Mouse (Mus musculus): Measurements from ENCODE around the gene Pimreg. TPM values are rescaled to one million over a fixed set of nuclear protein-coding genes. Genes with fewer than 3 reads are reported as not detected.

The Pimreg gene
- polyA plus RNA-seq, 1 experiment from 2014 or later = 107 TPM

DNA sequence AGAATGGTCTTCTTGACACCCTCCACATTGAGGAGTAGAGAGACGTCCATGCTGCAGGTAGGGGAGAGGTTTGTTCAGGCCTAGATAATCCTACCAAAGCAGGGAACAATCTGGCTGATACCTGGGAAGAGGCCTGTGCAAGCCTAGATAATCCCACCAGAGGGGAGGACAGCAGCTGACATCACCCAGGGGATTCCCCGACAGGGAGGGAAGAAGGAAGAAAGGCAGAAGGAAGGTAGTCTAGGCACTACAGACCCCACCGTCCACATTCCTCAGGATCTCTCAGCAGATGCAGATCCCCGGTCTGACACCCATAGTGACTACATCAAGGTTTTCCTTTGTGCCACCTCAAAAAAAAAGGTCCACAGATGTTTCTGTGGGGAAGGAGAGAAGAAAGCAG lies 4.4 kb upstream of the Pimreg start, which contains the start of gene Aipl1:
Gene Aipl1, minus strand, starts transcription at position 101 of the 400 bp plus-strand sequence.
- H3K4me3 ChIP-seq (ENCODE audit: low read depth, low read length) = no peak within 1 kb of the TSS
- ATAC-seq (replicated peaks; ENCODE audit: low FRiP score, low TSS enrichment, low read depth) (no peak), DNase-seq (ENCODE audit: low spot score) (no peak)
- H3K36me3 ChIP-seq (ENCODE audit: control insufficient read depth, insufficient read depth, low read length) = no peaks in the 10 kb centered on the region
- no peaks in the 10 kb centered on the region for H3K9me3 ChIP-seq (ENCODE audit: control insufficient read depth, low read length)
- no peak within 1 kb of the TSS for H3K4me2 ChIP-seq (ENCODE audit: low read length)
- no peak within 1 kb of the TSS for H3K9ac ChIP-seq (ENCODE audit: low read length)
- peaks cover 10% of the 10 kb centered on the region; the same call in 1 of the 2 replicates for H3K4me1 ChIP-seq (replicated peaks; ENCODE audit: control insufficient read depth, insufficient read depth, low read length)
- no peak within 1 kb of the TSS for H3K27ac ChIP-seq (ENCODE audit: low read depth)
- WGBS = 63% methylated on average over 4 of the region's 4 CpGs
- no peaks in the 10 kb centered on the region for H3K27me3 ChIP-seq (replicated peaks; ENCODE audit: control insufficient read depth, insufficient read depth, low read length)

DNA sequence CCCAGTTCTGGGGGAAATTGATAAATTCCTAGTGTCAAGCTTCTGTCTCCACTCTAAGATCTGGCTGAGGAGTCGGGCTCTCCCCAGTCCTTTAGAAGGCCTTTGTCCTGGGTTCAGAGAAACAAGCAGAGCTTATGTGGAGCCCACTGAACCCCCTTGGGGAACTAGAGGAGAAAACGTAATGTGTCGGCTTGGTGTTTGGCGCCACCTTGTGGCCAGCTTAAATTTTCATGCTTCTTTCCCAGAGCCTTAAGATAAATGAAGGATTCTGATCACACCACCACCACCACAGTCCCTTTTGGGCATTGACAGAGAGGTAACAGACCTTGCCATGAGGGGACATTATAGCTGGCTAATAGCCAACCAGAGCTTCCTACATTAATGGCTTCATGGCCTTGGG lies 3.8 kb upstream of the Pimreg start:
- DNase-seq (ENCODE audit: low spot score) (peak; percentile 93), ATAC-seq (replicated peaks; ENCODE audit: low FRiP score, low TSS enrichment, low read depth) (no peak)
- Histone ChIP-seq H3K36me3 (ENCODE audit: control insufficient read depth, insufficient read depth, low read length) (no peaks in the 10 kb centered on the region), H3K4me1 (replicated peaks; ENCODE audit: control insufficient read depth, insufficient read depth, low read length) (peaks cover 13% of the 10 kb centered on the region), H3K9me3 (ENCODE audit: control insufficient read depth, low read length) (no peaks in the 10 kb centered on the region), H3K4me3 (ENCODE audit: low read depth, low read length) (no peak overlapping the region), H3K27ac (ENCODE audit: low read depth) (no peak overlapping the region), H3K9ac (ENCODE audit: low read length) (no peak overlapping the region), H3K4me2 (ENCODE audit: low read length) (no peak overlapping the region), H3K27me3 (replicated peaks; ENCODE audit: control insufficient read depth, insufficient read depth, low read length) (no peaks in the 10 kb centered on the region)
- 9% methylated on average over 4 of the region's 4 CpGs for WGBS

DNA sequence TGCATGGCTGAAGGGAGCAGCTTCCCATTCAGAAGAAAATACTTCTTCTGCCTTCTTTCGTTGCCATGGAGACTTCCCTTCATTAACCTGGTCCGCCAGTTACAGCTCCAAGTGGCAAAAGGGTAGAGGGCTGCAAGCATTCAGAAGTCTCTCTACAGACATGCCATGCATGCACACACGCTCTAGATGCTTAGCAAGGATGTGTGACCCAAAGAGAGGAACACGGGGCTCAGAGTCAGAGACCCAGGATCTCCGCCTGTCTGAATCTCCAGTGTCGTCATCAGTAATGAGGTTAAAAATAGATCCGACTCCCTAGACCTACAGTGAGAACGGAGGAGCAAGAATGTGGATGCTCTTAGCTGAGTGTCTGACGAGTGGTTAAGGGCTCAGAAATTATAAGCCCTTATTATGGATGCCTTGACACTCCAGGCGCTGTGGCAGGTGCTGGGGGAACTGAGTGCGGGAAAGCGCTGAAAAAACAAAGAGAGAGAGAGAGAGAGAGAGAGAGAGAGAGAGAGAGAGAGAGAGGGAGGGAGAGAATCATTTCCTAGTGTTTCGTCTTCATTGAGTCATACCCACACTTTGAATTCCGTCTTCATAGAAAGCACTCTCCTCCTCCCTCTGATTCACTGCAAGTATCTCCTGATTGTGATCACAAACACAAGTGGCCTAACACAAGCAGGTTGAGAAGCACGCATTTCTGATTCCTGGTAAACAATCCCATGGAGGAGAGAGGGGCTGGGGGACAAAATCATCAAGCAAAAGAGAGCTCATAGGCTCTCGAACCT lies 2.0 kb upstream of the Pimreg start:
- no peak for DNase-seq (ENCODE audit: low spot score)
- 31% methylated on average over 16 of the region's 16 CpGs for WGBS
- Histone ChIP-seq H3K4me3 (ENCODE audit: low read depth, low read length) (no peak overlapping the region), H3K4me2 (ENCODE audit: low read length) (no peak overlapping the region), H3K9me3 (ENCODE audit: control insufficient read depth, low read length) (no peaks in the 10 kb centered on the region), H3K27ac (ENCODE audit: low read depth) (no peak overlapping the region), H3K27me3 (replicated peaks; ENCODE audit: control insufficient read depth, insufficient read depth, low read length) (no peaks in the 10 kb centered on the region), H3K9ac (ENCODE audit: low read length) (no peak overlapping the region), H3K36me3 (ENCODE audit: control insufficient read depth, insufficient read depth, low read length) (peaks cover 9% of the 10 kb centered on the region), H3K4me1 (replicated peaks; ENCODE audit: control insufficient read depth, insufficient read depth, low read length) (peaks cover 25% of the 10 kb centered on the region)
- no peak for ATAC-seq (replicated peaks; ENCODE audit: low FRiP score, low TSS enrichment, low read depth)

DNA sequence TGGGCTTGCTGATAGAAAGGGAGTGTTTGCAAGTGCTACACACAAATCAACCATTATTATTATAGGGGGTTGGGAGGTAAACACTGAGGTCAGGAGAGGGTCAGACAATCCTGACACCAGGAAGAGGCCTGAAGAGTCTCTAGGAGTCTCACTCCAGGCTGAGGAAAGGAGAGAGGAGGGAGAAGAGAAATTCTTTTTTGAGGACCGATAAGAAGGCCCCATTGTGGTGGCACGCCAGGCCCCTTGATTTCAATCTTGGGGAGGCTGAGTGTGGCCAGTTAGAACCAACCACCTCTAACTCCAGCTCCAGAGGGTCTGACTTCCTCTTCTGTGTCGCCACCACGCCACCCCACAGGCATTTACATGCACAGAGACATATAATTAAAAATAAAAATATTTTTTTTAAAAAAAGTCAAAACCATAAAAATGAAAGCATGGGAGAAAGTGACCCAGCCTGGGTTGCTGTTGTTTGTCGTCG lies 503 bp upstream of the Pimreg start:
- no peaks in the 10 kb centered on the region for H3K27me3 ChIP-seq (replicated peaks; ENCODE audit: control insufficient read depth, insufficient read depth, low read length)
- 13% methylated on average over 6 of the region's 6 CpGs for WGBS
- H3K4me1 ChIP-seq (replicated peaks; ENCODE audit: control insufficient read depth, insufficient read depth, low read length) = peaks cover 25% of the 10 kb centered on the region
- H3K4me2 ChIP-seq (ENCODE audit: low read length) = peak overlapping the region; percentile 79
- no peak for ATAC-seq (replicated peaks; ENCODE audit: low FRiP score, low TSS enrichment, low read depth)
- H3K27ac ChIP-seq (ENCODE audit: low read depth) = peak overlapping the region; percentile 29
- peak overlapping the region; percentile 37; the same call in 1 of the 2 replicates for H3K9ac ChIP-seq (ENCODE audit: low read length)
- no peak for DNase-seq (ENCODE audit: low spot score)
- H3K4me3 ChIP-seq (ENCODE audit: low read depth, low read length) = peak overlapping the region; percentile 70
- peaks cover 24% of the 10 kb centered on the region for H3K36me3 ChIP-seq (ENCODE audit: control insufficient read depth, insufficient read depth, low read length)
- no peaks in the 10 kb centered on the region for H3K9me3 ChIP-seq (ENCODE audit: control insufficient read depth, low read length)

DNA sequence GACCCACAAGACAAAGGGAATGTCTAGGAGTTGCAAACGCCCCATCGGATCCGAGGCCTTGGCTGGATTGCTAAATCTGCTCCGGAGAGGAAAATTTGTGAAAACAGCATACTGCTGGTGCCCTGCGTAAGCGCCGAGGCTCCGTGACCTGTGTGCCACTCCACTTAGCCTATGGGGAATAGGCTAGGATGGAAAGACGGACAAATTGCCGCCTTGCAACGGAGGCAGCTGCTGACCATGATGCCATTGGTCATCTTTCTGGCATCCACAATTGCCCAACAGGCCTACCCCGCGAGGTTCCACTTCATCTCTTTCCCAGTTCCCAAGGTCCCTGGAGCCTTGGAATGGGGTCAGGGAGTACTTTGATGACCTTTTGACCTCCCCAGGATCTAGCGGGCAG lies 799 bp downstream of the Pimreg start:
- Histone ChIP-seq H3K4me3 (ENCODE audit: low read depth, low read length) (peak overlapping the region; percentile 70), H3K4me2 (ENCODE audit: low read length) (peak overlapping the region; percentile 79), H3K36me3 (ENCODE audit: control insufficient read depth, insufficient read depth, low read length) (peaks cover 35% of the 10 kb centered on the region), H3K27ac (ENCODE audit: low read depth) (no peak overlapping the region), H3K27me3 (replicated peaks; ENCODE audit: control insufficient read depth, insufficient read depth, low read length) (no peaks in the 10 kb centered on the region), H3K9me3 (ENCODE audit: control insufficient read depth, low read length) (no peaks in the 10 kb centered on the region), H3K4me1 (replicated peaks; ENCODE audit: control insufficient read depth, insufficient read depth, low read length) (peaks cover 25% of the 10 kb centered on the region), H3K9ac (ENCODE audit: low read length) (peak overlapping the region; percentile 59)
- DNase-seq (ENCODE audit: low spot score) (no peak), ATAC-seq (replicated peaks; ENCODE audit: low FRiP score, low TSS enrichment, low read depth) (no peak; the same call in 1 of the 2 replicates)
- 0% methylated on average over 14 of the region's 14 CpGs for WGBS

DNA sequence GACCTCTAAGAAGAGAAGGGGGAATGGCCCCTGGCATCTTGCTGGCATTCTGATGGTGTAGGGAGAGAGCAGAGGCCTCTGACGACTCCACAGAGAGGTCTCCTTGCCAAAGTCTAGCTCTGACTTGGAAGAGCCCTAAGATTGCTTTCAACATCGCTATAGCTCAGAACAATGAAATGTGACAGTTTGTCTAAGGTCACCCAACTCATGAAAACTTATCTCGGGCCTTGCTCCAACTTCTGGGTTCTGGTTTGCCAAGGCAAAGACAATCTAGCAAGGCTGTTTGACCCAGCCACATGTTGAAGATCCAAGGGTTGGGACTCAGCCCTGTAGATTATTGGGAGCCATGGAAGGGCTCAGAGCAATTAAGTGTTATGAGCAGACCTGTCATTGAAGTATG lies 2.4 kb downstream of the Pimreg start:
- no peaks in the 10 kb centered on the region for H3K27me3 ChIP-seq (replicated peaks; ENCODE audit: control insufficient read depth, insufficient read depth, low read length)
- DNase-seq (ENCODE audit: low spot score) (no peak), ATAC-seq (replicated peaks; ENCODE audit: low FRiP score, low TSS enrichment, low read depth) (no peak)
- H3K4me1 ChIP-seq (replicated peaks; ENCODE audit: control insufficient read depth, insufficient read depth, low read length) = peaks cover 25% of the 10 kb centered on the region
- WGBS = 89% methylated on average over 3 of the region's 3 CpGs
- 0 out of 2 replicates have a peak overlapping the region, but pooled peaks have one; percentile 8 for H3K4me2 ChIP-seq (ENCODE audit: low read length)
- no peaks in the 10 kb centered on the region for H3K9me3 ChIP-seq (ENCODE audit: control insufficient read depth, low read length)
- peaks cover 42% of the 10 kb centered on the region for H3K36me3 ChIP-seq (ENCODE audit: control insufficient read depth, insufficient read depth, low read length)
- no peak overlapping the region for H3K4me3 ChIP-seq (ENCODE audit: low read depth, low read length)
- no peak overlapping the region for H3K27ac ChIP-seq (ENCODE audit: low read depth)
- no peak overlapping the region for H3K9ac ChIP-seq (ENCODE audit: low read length)

DNA sequence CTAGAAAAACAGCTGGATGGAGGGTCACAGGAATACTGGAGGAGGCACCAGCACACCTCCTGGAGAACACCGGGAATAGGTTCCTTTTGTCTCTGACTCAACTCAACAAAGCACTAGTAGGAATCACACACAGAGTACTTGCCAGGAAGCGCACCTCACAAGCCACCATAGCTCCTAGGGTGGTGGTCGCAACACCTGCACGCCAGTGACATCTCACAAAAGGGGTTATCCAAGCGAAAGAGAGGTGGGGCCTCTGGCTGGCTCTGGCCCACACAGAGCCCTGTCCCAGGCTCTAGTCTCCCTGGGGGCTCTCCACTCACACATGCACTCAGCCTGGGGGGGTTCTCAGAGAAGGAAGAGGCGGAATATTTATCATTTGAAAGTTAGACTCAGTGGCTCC lies 6.9 kb downstream of the Pimreg start:
- ATAC-seq (replicated peaks; ENCODE audit: low FRiP score, low TSS enrichment, low read depth) = no peak
- no peak for DNase-seq (ENCODE audit: low spot score)

DNA sequence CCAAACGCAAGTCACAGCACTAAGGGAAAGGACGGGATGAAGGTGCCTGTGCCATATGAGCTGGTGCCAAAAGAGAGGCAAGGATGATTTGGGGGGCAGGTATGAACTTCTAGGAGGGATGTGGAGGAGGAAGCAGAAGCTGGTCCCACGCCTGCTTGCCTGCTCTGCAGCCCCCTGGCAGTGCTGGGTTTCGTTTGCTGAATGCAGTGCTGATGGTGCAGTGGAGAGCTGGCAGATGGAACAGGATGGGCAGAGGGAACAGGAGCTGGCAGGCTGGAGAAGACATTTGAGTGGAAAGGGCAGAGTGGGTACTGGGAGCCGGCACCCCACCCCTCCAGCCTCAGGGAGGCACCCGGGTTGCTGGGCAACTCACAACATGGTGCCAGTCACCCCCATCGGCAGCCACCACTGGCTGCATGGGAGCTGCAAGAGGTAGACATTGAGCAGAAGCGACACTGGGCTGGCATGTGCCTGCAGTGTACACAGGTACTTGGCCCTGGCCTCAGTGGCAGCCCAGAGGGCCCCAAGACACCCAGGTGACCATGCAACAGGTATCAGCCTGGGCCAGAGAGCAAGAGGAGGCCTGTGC lies 7.4 kb downstream of the Pimreg start:
- no peak for DNase-seq (ENCODE audit: low spot score)
- no peaks in the 10 kb centered on the region for H3K9me3 ChIP-seq (ENCODE audit: control insufficient read depth, low read length)
- no peak overlapping the region for H3K9ac ChIP-seq (ENCODE audit: low read length)
- peaks cover 39% of the 10 kb centered on the region for H3K36me3 ChIP-seq (ENCODE audit: control insufficient read depth, insufficient read depth, low read length)
- H3K27ac ChIP-seq (ENCODE audit: low read depth) = no peak overlapping the region
- H3K27me3 ChIP-seq (replicated peaks; ENCODE audit: control insufficient read depth, insufficient read depth, low read length) = 0 out of 2 replicates have a peak, but pooled peaks cover 11% of the 10 kb centered on the region
- H3K4me3 ChIP-seq (ENCODE audit: low read depth, low read length) = no peak overlapping the region
- peaks cover 10% of the 10 kb centered on the region for H3K4me1 ChIP-seq (replicated peaks; ENCODE audit: control insufficient read depth, insufficient read depth, low read length)
- WGBS = 78% methylated on average over 8 of the region's 8 CpGs
- ATAC-seq (replicated peaks; ENCODE audit: low FRiP score, low TSS enrichment, low read depth) = no peak
- no peak overlapping the region for H3K4me2 ChIP-seq (ENCODE audit: low read length)

More for the DNA sequence above, 6.9 kb downstream of the Pimreg start:
- no peaks in the 10 kb centered on the region for H3K9me3 ChIP-seq (ENCODE audit: control insufficient read depth, low read length)
- WGBS = 65% methylated on average over 6 of the region's 6 CpGs
- no peak overlapping the region for H3K9ac ChIP-seq (ENCODE audit: low read length)
- 0 out of 2 replicates have a peak, but pooled peaks cover 11% of the 10 kb centered on the region for H3K27me3 ChIP-seq (replicated peaks; ENCODE audit: control insufficient read depth, insufficient read depth, low read length)
- no peak overlapping the region for H3K4me3 ChIP-seq (ENCODE audit: low read depth, low read length)
- H3K4me1 ChIP-seq (replicated peaks; ENCODE audit: control insufficient read depth, insufficient read depth, low read length) = peaks cover 15% of the 10 kb centered on the region
- H3K27ac ChIP-seq (ENCODE audit: low read depth) = no peak overlapping the region
- H3K36me3 ChIP-seq (ENCODE audit: control insufficient read depth, insufficient read depth, low read length) = peaks cover 42% of the 10 kb centered on the region
- no peak overlapping the region for H3K4me2 ChIP-seq (ENCODE audit: low read length)
